Mouse (Mus musculus): ENCODE data around the gene Arhgap8.

DNA sequence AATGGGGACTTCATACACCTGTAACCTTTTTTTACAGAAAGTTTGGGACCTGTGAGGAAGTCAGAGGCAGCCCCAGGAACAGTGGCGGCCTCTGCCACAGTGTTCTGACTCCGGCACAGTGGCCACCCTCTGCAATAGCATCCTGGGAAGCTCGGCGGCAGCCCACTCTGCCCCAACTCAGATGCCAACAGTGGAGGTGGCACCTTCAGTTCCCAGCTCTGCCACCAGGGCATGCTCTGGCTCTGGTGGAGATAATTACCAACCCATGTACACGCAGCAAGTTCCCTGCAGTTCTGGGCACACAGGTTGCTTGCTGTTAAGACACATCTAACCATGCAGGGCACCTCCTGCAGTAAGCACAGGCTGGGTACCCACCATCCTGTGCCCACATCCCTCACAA lies 80.3 kb downstream of the Arhgap8 start:
- no peak for TF ChIP-seq POLR2A (IDR thresholded peaks at IDR 0.05; ENCODE audit: control insufficient read depth, extremely low read depth, insufficient read depth, low read length, poor library complexity)
- TF ChIP-seq CTCF (IDR thresholded peaks at IDR 0.05; ENCODE audit: borderline replicate concordance, control insufficient read depth, extremely low read depth, insufficient read depth, low read length, poor library complexity), result no peak

Measured in thymus, adult 2 months (tissue).